Mouse (Mus musculus) embryo, embryonic 10.5 days (tissue): ENCODE measurements around the gene Ankrd23.
A peak's percentile ranks its signal among the peaks of the same experiment; 100 is the strongest.

ENCODE experiments used
- DNase-seq: peaks from one replicate; pipeline ENCODE4 v3.0.0-alpha.2; 2015; ENCODE audit warnings: low spot score

Ankrd23 gene

DNA sequence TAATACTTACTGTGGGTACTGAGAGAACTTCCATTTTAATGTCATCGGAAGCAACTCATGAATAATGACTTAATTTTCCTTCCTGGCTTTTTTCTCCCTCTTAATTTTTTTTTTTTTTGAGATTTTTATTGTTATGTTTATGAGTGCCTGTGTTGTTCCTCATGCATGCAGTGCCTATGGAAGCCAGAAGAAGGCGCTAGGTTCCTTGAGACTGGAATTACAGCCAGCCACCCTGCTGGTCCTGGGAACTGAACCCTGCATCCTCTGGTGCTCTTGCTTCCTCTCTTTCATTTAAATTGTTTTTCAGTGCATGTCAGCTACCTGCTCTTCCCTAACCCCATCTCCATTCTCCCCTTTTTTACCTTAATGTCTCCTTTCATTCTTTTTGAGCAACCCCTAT, 23.0 kb downstream of the Ankrd23 start:
- peak; percentile 71 for DNase-seq

GRCm38 (mm10) chr1:36513310-36513709, 23.4 kb downstream of the Ankrd23 start:
- peak; percentile 6 for DNase-seq

DNA sequence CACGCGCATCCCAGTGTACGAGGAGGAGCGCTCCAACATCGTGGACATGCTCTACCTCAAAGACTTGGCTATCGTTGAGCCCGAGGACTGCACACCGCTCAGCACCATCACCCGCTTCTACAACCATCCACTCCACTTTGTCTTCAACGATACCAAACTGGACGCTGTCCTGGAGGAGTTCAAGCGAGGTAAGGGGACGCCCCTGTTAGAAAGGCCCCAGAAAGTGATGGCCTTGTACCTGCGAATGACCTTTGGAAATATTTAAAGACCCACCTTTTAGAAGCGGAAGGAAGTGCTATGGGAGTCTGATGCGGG, 23.8 kb downstream of the Ankrd23 start:
- DNase-seq, result no peak

DNA sequence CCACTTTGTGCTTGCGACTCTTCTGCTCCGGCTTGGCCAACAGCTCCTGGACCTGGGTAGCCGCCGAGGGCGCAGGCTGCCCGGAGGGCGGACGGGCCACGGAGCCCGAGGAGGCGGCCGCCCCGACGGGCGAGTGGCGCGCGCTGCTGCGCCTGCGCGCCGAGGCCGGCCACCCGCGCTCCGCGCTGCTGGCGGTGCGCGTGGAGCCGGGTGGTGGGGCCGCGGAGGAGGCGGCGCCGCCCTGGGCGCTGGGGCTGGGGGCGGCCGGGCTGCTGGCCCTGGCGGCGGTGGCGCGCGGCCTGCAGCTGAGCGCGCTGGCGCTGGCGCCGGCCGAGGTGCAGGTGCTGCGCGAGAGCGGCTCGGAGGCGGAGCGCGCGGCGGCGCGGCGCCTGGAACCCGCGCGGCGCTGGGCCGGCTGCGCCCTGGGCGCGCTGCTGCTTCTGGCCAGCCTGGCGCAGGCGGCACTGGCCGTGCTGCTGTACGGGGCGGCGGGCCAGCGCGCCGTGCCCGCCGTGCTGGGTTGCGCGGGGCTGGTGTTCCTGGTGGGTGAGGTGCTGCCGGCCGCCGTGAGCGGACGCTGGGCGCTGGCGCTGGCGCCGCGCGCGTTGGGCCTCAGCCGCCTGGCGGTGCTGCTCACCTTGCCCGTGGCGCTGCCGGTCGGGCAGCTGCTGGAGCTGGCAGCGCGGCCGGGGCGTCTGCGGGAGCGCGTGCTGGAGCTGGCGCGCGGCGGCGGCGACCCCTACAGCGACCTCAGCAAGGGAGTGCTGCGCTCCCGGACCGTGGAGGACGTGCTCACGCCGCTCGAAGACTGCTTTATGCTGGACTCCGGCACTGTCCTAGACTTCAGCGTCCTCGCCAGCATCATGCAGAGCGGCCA, 24.4 kb downstream of the Ankrd23 start:
- DNase-seq, result peak; percentile 56

DNA sequence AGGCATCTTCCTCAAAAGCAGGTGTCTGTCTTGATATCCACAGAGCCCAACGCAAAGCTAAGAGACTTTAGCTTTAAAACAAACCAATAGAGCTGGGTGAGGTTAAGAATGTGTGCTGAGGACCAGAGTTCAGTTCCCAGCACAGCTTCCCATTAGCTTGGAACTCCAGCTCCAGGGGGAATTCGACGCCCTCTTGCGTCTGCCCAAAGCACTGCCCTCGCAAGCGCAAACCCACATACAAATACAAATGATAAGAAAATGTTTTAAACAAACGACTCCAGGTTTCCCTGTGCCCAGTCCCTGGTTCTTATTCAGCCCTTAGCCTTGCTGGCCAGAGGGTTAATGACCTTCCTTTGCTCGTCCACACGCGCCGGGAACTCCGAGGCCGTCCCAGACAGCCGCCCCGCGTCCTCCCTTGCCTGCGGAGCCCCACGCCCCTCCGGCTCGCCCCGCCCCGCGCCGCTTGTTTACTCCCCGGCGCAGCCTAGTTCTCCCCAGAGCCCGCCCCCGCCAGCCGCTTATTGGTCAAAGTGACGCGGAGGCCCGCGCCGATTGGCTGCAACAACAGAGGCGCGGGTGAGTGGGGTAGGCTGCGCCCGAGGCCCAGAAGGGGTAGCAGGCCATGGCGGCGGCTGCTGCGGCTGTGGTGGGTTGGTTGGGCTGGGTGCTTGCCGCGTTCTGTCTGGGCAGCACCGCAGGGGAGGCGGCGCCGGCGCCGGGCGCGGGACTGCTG, 25.2 kb downstream of the Ankrd23 start, which contains the start of gene Cnnm3:
Gene Cnnm3, plus strand, starts transcription at position 579 of the 733 bp plus-strand sequence.
- peak; percentile 99 for DNase-seq

DNA sequence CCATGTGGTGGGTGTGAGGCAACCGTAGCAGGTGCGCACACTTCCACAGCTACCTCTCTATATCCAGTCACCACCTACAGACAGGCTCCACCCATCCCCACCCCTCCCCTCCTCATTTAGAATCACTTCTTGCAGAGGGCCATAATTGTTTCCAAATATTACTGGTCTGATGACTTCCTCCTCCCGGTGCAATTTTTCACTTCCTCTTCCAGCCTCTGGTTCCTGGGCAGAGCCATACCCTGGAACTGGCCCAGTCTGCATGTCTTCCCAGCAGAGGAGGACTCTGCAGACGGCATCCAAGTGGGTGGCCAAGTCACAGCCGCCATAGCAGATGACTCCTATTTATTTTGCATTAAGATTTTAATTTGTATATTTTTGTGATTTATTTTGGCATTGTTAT, 28.4 kb downstream of the Ankrd23 start:
- DNase-seq, result no peak

GRCm38 (mm10) chr1:36501261-36501660, 35.4 kb downstream of the Ankrd23 start:
- peak; percentile 82 for DNase-seq

DNA sequence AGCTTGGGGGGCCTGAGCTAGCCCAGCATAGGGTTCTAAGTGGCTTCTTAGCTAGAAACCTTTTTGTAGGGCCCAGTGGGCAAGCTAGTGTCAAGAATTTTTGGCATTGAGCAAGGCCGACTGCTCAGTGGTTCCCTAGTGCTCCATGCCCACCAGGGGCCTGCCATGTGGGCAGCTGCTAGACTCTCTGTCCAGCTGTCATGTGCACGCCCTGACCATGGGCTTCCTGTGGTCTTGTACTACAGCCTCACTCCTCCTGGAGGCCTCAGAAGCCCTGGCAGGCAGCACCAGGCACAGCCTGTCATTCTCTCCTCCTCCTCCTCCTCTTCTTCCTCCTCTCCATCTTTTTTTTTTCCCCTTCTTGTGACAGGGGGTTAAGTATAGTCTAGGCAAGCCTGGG, 39.4 kb downstream of the Ankrd23 start:
- no peak for DNase-seq

DNA sequence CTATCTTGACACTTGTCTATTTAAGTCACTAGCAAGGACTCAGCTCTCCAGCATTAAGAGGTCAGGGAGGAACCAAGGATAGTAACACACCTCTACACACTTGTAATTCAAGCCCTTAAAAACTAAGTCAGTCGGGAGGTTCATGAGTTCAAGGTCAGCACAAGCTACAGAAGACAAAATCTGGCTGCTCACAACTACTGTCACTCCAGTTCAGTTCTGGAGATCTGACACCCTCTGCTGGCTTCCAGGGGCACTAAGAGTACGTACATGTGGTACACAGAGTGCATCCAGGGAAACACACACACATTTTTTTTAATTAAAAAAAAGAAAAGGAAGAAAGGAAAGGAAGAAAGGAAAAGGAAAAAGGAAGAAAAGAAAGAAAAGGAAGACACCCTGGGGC, 40.0 kb downstream of the Ankrd23 start:
- DNase-seq, result peak; percentile 28

- DNase-seq, result no peak
Measured at GRCm38 (mm10) chr1:36493299-36493698, 43.4 kb downstream of the Ankrd23 start.

GRCm38 (mm10) chr1:36492416-36493139, 44.1 kb downstream of the Ankrd23 start:
- peak; percentile 67 for DNase-seq

DNA sequence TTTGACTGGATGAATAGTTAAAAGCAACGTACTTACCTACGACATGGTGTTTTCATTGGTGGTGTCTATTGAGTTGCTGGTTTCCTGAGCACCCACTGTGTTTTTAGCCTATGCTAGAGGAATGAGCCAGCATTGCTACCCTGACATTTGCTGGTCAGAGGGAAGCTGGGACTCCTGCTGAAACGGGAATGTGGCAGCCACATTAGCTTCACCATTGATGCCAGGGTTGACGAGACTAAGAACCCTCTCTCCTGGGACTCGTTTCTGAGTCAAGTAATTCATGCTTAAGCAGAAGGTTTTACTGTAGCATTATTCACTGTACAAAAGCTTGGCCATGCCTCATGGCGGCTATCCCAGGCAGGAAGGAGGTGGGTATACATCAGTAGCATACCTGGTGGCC, 47.0 kb downstream of the Ankrd23 start:
- no peak for DNase-seq

- no peak for DNase-seq
Measured at GRCm38 (mm10) chr1:36487111-36487510, 49.6 kb downstream of the Ankrd23 start.

DNA sequence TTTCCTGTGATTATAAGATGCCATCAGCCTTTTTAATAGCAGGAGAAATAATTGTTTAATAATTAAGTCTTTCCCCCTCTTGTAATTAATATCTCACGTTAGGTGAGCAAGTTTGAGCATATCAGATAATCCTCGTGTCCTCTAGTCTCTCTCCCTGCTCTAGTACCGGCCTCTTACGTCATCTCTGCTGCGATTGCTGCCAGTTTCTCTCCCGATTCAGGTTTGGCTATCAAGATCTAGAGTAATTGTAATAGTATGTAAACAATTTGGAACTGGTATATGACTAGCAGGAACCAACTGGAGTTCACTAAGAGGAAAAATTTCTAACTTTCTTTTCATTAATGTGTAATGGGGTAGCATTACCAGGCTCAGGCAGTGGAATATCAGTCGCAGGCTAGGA, 51.6 kb downstream of the Ankrd23 start:
- no peak for DNase-seq

GRCm38 (mm10) chr1:36483825-36484224, 52.9 kb downstream of the Ankrd23 start:
- no peak for DNase-seq
